Mouse (Mus musculus) left cerebral cortex, adult 2 months (tissue): ENCODE measurements around the gene Unc5cl. TPM values are rescaled to one million over a fixed set of nuclear protein-coding genes. Genes with fewer than 3 reads are reported as not detected.
"Not testable (repeated sequence)": the region's sequence is repeated elsewhere in the genome, so short reads cannot be mapped to it uniquely, and the experiment has no call there.

Experiments
- DNase-seq, 2 experiments: peaks; one replicate each; pipeline ENCODE4 v3.0.0; 2021 to 2022; ENCODE audit warnings: low spot score in 2 of 2, mixed read lengths in 1 of 2; ENCODE audit errors: extremely low spot score in 1 of 2
- H3K27ac ChIP-seq: fragments of 200-600 bp; 2 replicates; pipeline ENCODE4 v1.8.1; 2022
- H3K4me3 ChIP-seq: fragments of 200-600 bp; 2 replicates; pipeline ENCODE4 v1.8.1; 2022
- CTCF ChIP-seq: fragments of 200-600 bp; IDR thresholded peaks from 2 replicates; pipeline ENCODE4 v1.8.1; 2022; ENCODE audit warnings: antibody characterized with exemption, mild to moderate bottlenecking, moderate library complexity
- intact Hi-C: fragments of 180-260 bp; cut with DNase I; formaldehyde crosslinking; loops from one replicate; pipeline ENCODE4 v1.15.1; 2025
- total RNA-seq, 2 experiments: library from RNA; stranded (reverse); gene quantifications; 2 replicates each; pipeline ENCODE4 v1.2.3; 2021

Unc5cl gene
- total RNA-seq, 2 experiments from 2014 or later: 0.30 TPM; not detected in 1

- intact Hi-C loops: no loop called here
- DNase-seq: no peak
Observed at GRCm38 (mm10) chr17:48455955-48456354, 1.3 kb downstream of the Unc5cl start.

GRCm38 (mm10) chr17:48457971-48458653 is 3.4 kb downstream of the Unc5cl start:
- no peak for DNase-seq
- H3K27ac ChIP-seq: no peak overlapping the region
- no peak for TF ChIP-seq CTCF
- intact Hi-C loops: no loop called here
- H3K4me3 ChIP-seq: no peak overlapping the region

More at GRCm38 (mm10) chr17:48455955-48456354, 1.3 kb downstream of the Unc5cl start:
- Histone ChIP-seq H3K4me3 (no peak overlapping the region), H3K27ac (no peak overlapping the region)
- TF ChIP-seq CTCF: no peak

DNA sequence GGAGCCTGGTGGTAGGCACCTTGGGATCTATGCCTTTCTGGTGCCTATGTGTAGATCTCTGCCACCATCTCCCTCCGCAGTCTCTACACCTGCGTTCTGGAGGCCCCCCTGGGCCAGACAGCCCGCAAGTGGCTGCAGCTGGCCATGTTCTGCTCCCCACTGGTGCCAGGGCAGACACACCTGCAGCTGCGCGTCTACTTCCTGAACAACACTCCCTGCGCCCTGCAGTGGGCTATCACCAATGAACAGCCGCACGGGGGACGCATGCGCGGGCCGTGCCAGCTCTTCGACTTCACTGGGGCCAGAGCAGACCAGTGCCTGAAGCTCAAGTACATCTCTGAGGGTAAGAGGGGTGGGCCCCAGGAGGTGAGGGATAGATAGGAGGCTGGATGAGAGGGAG is 7.4 kb downstream of the Unc5cl start:
- no peak for DNase-seq
- no peak overlapping the region for H3K4me3 ChIP-seq
- TF ChIP-seq CTCF: no peak
- intact Hi-C loops: no loop called here
- no peak overlapping the region for H3K27ac ChIP-seq

DNA sequence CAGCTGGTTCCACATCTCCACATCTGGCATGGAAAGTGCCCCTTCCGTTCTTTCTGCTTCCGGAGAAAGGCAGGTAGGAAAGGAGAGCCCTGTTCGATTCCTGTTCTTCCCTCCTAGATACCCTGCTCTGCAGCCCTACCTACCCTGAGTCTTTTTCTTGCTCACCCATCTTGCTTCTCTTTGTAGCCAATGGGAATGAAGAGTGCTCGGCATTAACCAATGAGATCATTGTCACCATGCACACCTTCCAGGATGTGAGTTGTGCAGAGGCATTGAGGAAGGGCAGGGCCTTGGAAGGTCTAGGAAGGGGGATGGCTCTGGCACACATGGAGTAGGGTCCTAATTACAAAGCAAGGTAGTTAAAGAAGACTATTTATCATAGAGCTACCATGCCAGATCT is 8.7 kb downstream of the Unc5cl start:
- Histone ChIP-seq H3K4me3 (no peak overlapping the region), H3K27ac (no peak overlapping the region)
- DNase-seq: no peak
- intact Hi-C loops: no loop called here
- no peak for TF ChIP-seq CTCF

- no peak for TF ChIP-seq CTCF
- Histone ChIP-seq H3K27ac (no peak overlapping the region), H3K4me3 (no peak overlapping the region)
- intact Hi-C loops: loop anchor here (1.0 to 5.0 kb wide), 4 partner anchors 135 to 935 kb away; partner anchors contain the start of gene Lrfn2
- no peak for DNase-seq
Observed at GRCm38 (mm10) chr17:48466769-48467394, 12.2 kb downstream of the Unc5cl start.

DNA sequence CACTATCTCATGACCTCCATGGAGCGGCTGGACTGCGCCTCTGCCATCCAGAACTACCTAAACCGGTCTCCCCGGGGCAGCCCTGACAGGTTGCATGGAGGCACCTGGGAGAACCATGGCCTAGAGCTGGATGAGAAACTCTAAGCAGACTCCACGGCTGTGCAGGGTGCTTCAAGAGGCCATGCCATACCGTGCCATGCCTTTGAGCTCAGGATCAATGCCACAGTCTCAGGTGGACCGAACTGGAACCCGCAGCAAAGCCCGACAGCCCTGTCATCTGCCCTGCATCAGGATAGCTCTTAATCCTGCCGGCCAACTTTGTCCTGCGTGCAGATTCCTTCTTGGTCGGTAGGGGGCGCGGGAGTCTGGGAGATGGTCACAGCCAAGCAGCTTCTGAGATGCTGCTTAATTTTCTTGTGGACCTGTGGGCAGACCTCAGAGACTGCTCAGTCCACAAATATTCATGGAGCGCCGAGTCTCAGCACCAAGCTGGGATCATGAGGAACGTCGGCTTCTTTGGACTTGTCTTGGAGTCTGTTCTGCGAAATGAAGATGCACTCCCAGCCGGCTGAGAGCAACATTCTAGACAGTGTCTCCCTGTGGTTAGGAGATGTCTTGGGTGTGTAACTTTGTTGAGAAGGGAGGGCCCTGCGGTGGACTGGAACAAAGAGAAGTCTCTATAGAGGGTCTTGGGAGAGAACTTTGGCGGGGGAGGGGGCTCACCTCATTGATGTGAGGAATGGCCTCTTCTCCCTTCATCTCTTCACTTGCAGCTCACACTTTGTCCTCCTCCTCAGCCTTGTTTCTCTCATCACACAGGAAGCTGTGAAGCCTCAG is 12.9 kb downstream of the Unc5cl start:
- no peak overlapping the region for H3K27ac ChIP-seq
- TF ChIP-seq CTCF: peak; percentile 95
- DNase-seq: peak; percentile 83 to 93
- H3K4me3 ChIP-seq: no peak overlapping the region
- intact Hi-C loops: loop anchor here (1.0 to 5.0 kb wide), 4 partner anchors 135 to 935 kb away; partner anchors contain the start of gene Lrfn2

GRCm38 (mm10) chr17:48474282-48474681 is 19.6 kb downstream of the Unc5cl start:
- DNase-seq, intact Hi-C loops, H3K27ac ChIP-seq, H3K4me3 ChIP-seq: not testable (repeated sequence)

GRCm38 (mm10) chr17:48475444-48475843 is 20.7 kb downstream of the Unc5cl start:
- intact Hi-C loops: no loop called here
- DNase-seq: no peak
- Histone ChIP-seq H3K27ac (no peak overlapping the region), H3K4me3 (no peak overlapping the region)
- TF ChIP-seq CTCF: no peak

- intact Hi-C loops: no loop called here
- TF ChIP-seq CTCF: no peak
- Histone ChIP-seq H3K27ac (no peak overlapping the region), H3K4me3 (no peak overlapping the region)
- no peak for DNase-seq
Observed at GRCm38 (mm10) chr17:48479952-48480351, 25.3 kb downstream of the Unc5cl start.

DNA sequence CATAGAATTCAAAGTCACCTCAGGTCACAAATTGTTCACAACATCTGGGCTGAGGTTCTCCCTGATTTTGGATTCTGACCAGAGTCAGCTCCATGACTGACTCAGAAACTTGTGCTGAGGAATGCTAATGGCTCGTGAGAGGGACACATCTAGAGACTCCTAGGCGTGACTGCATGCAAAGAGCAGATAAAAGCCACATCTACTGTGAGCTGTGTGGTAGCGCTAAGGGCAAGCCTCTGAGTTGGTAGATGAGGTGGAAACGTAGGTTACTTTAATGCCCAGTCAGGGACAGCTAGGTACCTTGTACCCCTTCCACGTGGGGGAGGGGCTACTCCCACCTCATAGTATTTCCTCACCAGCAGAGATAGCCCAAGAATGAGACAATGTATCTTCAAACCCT is 29.1 kb downstream of the Unc5cl start:
- intact Hi-C loops: no loop called here
- Histone ChIP-seq H3K27ac (no peak overlapping the region), H3K4me3 (no peak overlapping the region)
- no peak for TF ChIP-seq CTCF
- no peak for DNase-seq

DNA sequence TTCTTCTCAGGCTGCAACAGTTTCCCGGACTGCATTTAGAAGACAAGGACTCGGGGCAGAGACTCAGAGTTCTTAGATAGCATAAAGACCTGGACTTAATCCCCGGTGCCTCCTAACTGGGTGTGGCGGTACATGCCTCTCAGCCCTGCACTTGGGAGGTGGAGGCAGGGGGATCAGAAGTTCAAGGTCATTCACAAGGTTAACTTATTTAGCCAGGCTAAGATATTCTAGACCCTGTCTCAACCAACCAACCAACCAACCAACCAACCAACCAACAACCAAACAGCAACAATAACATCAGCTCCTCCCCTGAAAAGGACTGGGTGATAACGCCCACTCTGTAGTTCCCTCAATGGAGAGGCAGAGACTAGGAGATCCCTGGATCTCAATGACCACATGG is 29.5 kb downstream of the Unc5cl start:
- no peak overlapping the region for H3K4me3 ChIP-seq
- DNase-seq: no peak
- TF ChIP-seq CTCF: no peak
- intact Hi-C loops: no loop called here
- H3K27ac ChIP-seq: no peak overlapping the region

DNA sequence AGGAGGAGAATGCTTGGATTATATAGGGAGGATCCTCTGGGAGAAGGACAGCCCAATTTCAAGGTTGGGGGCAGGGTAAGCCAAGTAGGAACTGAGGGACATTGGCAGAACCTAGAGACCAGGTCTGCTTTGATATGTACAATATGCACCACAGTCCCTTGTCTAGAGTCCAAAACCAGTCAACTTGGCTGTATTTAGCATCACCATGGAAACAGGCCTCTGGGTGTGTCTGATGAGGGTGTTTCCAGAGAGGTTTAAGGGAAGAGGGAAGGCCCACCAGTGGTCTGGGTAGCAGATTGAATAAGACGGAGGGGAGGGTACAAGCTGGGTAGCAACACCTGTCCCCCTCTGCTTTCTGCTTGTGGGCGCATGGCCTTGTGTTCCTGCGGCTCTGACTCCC is 34.8 kb downstream of the Unc5cl start:
- H3K27ac ChIP-seq: no peak overlapping the region
- H3K4me3 ChIP-seq: no peak overlapping the region
- intact Hi-C loops: no loop called here
- TF ChIP-seq CTCF: no peak
- DNase-seq: no peak
